Mouse (Mus musculus): ENCODE results near the gene Rcvrn. TPM values are rescaled to one million over a fixed set of nuclear protein-coding genes. Genes with fewer than 3 reads are reported as not detected.

The Rcvrn gene
- total and polyA plus RNA-seq, 3 experiments, result not detected

- Histone ChIP-seq H3K9ac (ENCODE audit: control insufficient read depth, low read depth, low read length, poor library complexity, severe bottlenecking) (no peak overlapping the region), H3K36me3 (ENCODE audit: control insufficient read depth in 1 of 2, insufficient read depth in 2 of 2, low read length in 2 of 2) (no peaks in the 10 kb centered on the region), H3K79me2 (ENCODE audit: control insufficient read depth, insufficient read depth, low read length, poor library complexity) (no peaks in the 10 kb centered on the region), H3K27me3 (ENCODE audit: control insufficient read depth in 1 of 2, insufficient read depth in 2 of 2, low read length in 2 of 2) (no peaks in the 10 kb centered on the region), H3K4me1 (ENCODE audit: control insufficient read depth in 1 of 2, insufficient read depth in 2 of 2, low read length in 2 of 2) (no peaks in the 10 kb centered on the region), H3K4me3 (ENCODE audit: control insufficient read depth in 1 of 2, insufficient read depth in 1 of 2, low read depth in 2 of 2, low read length in 2 of 2) (no peak overlapping the region), H3K9me3 (replicated peaks; ENCODE audit: insufficient read depth, low read length) (no peaks in the 10 kb centered on the region), H3K27ac (ENCODE audit: control insufficient read depth, low read depth, low read length) (no peak overlapping the region)
- no peak for DNase-seq (ENCODE audit: low read depth, low spot score)
- TF ChIP-seq TBP (IDR thresholded peaks at IDR 0.05; ENCODE audit: low read depth, low read length) (no peak), ZMIZ1 (IDR thresholded peaks at IDR 0.05; ENCODE audit: low read depth, low read length) (no peak), E2F4 (IDR thresholded peaks at IDR 0.05; ENCODE audit: borderline replicate concordance, low read depth, low read length) (no peak), CHD2 (IDR thresholded peaks at IDR 0.05; ENCODE audit: low read length) (no peak), HCFC1 (IDR thresholded peaks at IDR 0.05; ENCODE audit: low read depth, low read length) (no peak), MAZ (IDR thresholded peaks at IDR 0.05; ENCODE audit: low read depth, low read length) (no peak)
Measured at GRCm38 (mm10) chr11:67661465-67661864, 33.7 kb upstream of the Rcvrn start.

DNA sequence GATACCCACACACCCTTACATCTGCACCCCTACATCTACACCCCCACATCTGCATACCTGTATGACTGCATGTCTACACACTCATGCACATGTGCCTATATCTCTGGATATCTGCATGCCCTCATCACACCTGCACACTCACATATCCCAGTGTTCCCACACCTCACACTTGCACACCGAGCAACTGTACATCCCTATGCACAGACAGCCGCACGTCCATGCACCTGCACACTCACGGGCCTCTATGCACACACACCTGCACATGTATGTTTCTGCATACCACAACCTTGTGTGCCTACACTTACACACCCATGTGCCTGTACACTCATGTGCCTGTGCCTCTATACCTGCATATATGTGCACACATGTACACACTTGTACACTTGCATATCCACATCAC lies 31.7 kb upstream of the Rcvrn start:
- Histone ChIP-seq H3K4me3 (ENCODE audit: control insufficient read depth in 1 of 2, insufficient read depth in 1 of 2, low read depth in 2 of 2, low read length in 2 of 2) (no peak overlapping the region), H3K79me2 (ENCODE audit: control insufficient read depth, insufficient read depth, low read length, poor library complexity) (no peaks in the 10 kb centered on the region), H3K9me3 (replicated peaks; ENCODE audit: insufficient read depth, low read length) (no peaks in the 10 kb centered on the region), H3K9ac (ENCODE audit: control insufficient read depth, low read depth, low read length, poor library complexity, severe bottlenecking) (no peak overlapping the region), H3K36me3 (ENCODE audit: control insufficient read depth in 1 of 2, insufficient read depth in 2 of 2, low read length in 2 of 2) (no peaks in the 10 kb centered on the region), H3K27ac (ENCODE audit: control insufficient read depth, low read depth, low read length) (no peak overlapping the region), H3K27me3 (ENCODE audit: control insufficient read depth in 1 of 2, insufficient read depth in 2 of 2, low read length in 2 of 2) (no peaks in the 10 kb centered on the region), H3K4me1 (ENCODE audit: control insufficient read depth in 1 of 2, insufficient read depth in 2 of 2, low read length in 2 of 2) (no peaks in the 10 kb centered on the region)
- TF ChIP-seq POLR2AphosphoS5 (IDR thresholded peaks at IDR 0.05; ENCODE audit: borderline replicate concordance, low read depth, low read length), result no peak
- no peak for TF ChIP-seq EP300 (IDR thresholded peaks at IDR 0.05; ENCODE audit: low read depth in 1 of 2, low read length in 2 of 2)
- TF ChIP-seq ZC3H11A (IDR thresholded peaks at IDR 0.05; ENCODE audit: low read depth, low read length), result no peak
- TF ChIP-seq MYB (IDR thresholded peaks at IDR 0.05; ENCODE audit: low read depth, low read length), result no peak
- no peak for TF ChIP-seq USF2 (IDR thresholded peaks at IDR 0.05; ENCODE audit: borderline replicate concordance in 1 of 2, insufficient read depth in 1 of 2, low read depth in 1 of 2, low read length in 2 of 2)
- TF ChIP-seq UBTF (IDR thresholded peaks at IDR 0.05; ENCODE audit: borderline replicate concordance, insufficient read depth, low read depth, low read length), result no peak
- no peak for TF ChIP-seq ETS1 (IDR thresholded peaks at IDR 0.05; ENCODE audit: low read depth, low read length)
- no peak for TF ChIP-seq TBP (IDR thresholded peaks at IDR 0.05; ENCODE audit: low read depth, low read length)
- no peak for TF ChIP-seq RAD21 (IDR thresholded peaks at IDR 0.05; ENCODE audit: low read depth, low read length)
- TF ChIP-seq JUND (IDR thresholded peaks at IDR 0.05; ENCODE audit: low read depth, low read length), result no peak
- no peak for TF ChIP-seq MAZ (IDR thresholded peaks at IDR 0.05; ENCODE audit: low read depth, low read length)
- no peak for TF ChIP-seq TAL1 (IDR thresholded peaks at IDR 0.05; ENCODE audit: low read length)
- no peak for TF ChIP-seq SMC3 (IDR thresholded peaks at IDR 0.05; ENCODE audit: low read depth, low read length)
- TF ChIP-seq SIN3A (IDR thresholded peaks at IDR 0.05; ENCODE audit: low read length), result no peak
- no peak for TF ChIP-seq CTCF (IDR thresholded peaks at IDR 0.05 in 2 of 3, conservative IDR thresholded peaks at IDR 0.05 in 1 of 3; ENCODE audit: control insufficient read depth in 1 of 3, insufficient read depth in 1 of 3, low read depth in 2 of 3, low read length in 3 of 3, poor library complexity in 1 of 3, severe bottlenecking in 1 of 3)
- no peak for TF ChIP-seq NRF1 (IDR thresholded peaks at IDR 0.05; ENCODE audit: insufficient read depth, low read depth, low read length, poor library complexity, severe bottlenecking)
- no peak for DNase-seq (ENCODE audit: low read depth, low spot score)
